Mouse (Mus musculus) hematopoietic stem cell, adult 5-6 weeks (primary cell): ENCODE measurements at regions not wholly inside any gene's neighbourhood (a gene's known extent, or its start where the extent isn't known, plus 50 kb on each side); places are given as distances from the start of the nearest gene placed in this dataset.

Source experiments
- ATAC-seq, 2 experiments: fragments of 125-278 bp in 1 of 2; replicated peaks in 1 of 2; 2 replicates each; pipeline ENCODE4 v1.8.0; 2016 to 2017; ENCODE audit warnings: inconsistent platforms in 2 of 2, mild to moderate bottlenecking in 2 of 2, moderate number of reproducible peaks in 2 of 2, low read depth in 1 of 2, moderate TSS enrichment in 1 of 2; ENCODE audit not compliant: low FRiP score in 2 of 2, poor library complexity in 2 of 2, severe bottlenecking in 2 of 2, insufficient read depth in 1 of 2, low TSS enrichment in 1 of 2

DNA sequence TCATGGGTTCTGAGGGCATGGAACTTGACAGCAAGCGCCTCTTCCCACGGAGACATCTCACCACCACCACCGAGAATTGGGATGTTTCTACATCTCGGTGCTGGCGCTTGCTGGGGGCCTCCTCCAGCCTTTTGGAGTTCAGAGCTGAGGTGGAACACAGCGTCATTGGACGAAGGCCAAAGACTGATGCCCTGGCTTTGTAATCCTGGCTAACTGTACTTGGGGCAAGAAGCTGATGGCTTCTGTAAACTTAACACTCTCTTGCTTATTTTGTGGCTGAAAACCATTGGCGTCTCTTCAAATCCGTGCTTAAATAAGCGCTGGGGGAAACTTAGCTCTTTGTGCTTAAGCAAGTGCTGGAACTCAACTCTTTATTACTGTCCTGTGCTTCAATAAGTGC is 57.8 kb upstream of the Smndc1 start:
- ATAC-seq = no peak

DNA sequence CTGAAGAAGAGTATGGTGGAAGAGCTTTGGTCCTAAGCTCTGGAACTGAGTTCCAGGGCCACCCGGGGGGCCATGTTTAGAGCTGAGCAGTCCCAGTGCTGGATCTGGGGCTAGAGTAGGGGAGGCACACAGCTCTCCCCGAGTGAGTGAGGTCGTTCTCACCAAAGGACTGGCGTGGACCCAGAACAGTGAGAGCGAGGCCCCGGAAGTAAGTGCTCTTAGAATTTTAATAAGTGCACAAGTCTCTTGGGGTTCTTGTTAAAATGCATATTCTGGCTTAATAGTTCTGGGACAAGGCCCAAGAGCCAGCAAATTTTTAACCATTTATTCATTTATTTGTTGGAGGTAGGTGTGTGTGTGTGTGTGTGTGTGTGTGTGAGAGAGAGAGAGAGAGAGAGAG is 57.4 kb upstream of the Smndc1 start:
- ATAC-seq = no peak

DNA sequence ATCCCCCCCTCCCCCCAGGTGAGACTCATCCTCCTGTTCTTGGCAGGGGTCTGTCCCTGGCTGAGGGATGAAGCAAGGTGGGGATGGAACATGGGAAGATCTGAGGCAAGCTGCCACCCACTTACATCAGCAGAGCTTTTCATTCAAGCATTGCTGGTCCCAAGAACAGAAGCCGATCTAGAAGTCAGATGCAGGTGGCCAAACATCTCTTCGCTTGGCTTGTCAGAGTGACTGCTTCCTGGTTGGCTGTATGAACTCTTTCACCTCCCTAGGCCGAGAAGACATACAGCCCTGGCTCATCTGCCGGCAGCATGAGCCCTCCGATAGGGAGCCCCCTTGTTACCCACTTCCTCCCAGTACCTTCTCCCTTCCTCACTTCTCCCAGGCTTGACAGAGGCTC is 55.8 kb upstream of the Smndc1 start:
- no peak for ATAC-seq

DNA sequence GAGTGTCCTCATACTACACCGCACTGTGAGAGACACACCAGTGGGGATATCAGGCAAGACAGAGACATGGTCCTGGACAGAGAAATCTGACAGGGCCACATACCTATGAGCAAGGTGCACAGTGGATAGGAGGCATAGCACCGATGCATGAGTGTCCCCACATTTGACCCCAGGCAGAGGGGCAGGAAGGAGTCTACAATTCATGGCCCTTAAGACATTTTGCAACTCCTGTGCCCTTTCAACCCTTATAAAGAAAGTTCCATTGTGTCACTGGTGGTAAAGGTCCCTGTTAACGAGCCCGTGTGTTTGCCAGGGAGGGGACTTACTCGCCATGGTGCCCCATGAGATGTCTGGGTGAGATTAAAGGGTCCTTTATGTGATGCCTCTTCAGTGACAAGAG is 54.3 kb upstream of the Smndc1 start:
- no peak for ATAC-seq

DNA sequence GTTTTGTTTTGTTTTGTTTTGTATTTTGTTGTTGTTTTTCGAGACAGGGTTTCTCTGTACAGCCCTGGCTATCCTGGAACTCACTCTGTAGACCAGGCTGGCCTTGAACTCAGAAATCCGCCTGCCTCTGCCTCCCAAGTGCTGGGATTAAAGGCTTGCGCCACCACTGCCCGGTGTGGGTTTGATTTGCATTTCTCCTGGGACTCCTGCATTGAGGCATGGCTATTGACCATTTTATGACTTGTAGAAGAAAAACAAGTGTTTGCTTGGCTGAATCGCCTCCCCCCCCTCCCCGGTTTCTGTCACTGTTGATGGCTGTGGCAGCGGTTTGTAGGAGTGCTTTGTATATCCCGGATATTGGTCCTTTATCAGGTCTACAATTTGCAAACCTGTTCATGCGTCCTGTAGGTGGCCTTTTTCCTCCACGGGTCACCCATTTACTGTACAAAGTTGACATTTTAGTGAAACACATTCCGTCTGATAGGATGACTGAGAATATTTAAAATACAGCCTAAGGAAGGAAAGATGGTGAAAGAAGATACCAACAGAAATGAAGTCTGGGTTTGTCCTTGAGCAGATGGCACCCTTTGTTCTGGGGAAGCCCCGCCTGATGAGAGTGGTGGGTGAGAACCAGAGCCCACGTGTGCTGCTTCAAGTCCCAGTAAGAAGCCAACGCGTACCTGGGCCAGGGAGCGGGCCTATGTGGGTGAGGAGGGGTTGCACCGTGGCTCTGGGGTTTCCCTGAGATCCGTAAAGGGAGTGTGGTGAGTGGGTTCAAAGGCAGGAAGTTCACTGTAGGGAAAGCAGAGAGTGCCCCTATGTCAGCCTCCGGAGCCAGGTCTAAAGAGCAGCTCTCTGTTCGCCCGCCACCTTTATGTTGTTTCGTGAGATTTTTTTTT is 52.6 kb upstream of the Smndc1 start:
- no peak for ATAC-seq

DNA sequence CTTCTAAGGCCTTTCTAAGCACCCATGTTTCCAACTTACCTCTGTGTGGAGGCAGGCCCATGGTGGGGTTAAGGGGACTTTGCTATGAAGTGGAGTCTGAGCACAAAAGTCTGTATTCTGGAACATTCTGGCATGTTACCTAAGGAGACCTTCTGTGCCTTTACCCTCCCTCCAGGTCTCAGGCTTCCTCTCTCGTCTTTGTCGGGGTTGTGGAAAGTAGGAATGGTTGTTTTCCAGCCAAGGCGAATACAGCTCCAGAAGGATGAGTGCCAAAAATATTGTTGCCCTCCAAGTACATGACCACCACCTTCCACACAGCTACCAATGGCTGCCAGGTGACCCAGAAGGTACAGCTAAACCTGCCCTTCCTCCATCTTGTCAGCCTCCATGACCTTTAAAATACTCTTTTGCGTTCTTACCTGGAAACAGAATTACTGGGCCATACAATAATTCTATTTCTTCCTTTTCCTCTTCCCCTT is 51.8 kb upstream of the Smndc1 start:
- no peak for ATAC-seq

DNA sequence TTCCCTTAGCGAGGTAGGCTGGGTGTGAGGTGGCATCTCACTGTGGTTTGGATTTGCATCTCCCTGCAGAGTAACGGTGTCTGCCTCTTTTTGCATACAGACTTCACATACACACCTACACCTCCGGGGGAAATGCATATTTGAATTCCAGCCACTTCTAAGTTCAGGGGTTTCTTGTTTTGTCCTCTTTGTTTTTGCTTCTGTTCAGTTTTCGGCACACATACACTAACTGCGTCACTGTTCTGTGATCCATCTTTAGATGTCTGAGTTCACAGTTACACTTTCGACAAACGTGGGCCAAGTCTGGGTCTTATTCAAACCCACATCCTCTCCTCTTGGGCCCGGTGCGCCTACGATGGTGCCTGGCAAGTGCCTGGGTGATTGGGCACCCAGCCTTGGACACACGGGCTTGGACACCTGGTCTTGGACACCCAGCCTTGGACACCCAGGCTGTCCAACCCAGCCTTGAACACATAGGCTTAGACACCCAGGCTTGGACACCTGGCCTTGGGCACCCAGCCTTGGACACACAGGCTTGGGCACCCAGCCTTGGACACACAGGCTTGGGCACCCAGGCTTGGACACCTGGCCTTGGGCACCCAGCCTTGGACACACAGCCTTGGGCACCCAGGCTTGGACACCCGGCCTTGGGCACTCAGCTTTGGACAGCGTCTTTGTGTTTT is 51.2 kb upstream of the Smndc1 start:
- ATAC-seq = 0 out of 4 replicates have a peak, but pooled peaks of 1 of the 2 experiments have one; percentile 7

DNA sequence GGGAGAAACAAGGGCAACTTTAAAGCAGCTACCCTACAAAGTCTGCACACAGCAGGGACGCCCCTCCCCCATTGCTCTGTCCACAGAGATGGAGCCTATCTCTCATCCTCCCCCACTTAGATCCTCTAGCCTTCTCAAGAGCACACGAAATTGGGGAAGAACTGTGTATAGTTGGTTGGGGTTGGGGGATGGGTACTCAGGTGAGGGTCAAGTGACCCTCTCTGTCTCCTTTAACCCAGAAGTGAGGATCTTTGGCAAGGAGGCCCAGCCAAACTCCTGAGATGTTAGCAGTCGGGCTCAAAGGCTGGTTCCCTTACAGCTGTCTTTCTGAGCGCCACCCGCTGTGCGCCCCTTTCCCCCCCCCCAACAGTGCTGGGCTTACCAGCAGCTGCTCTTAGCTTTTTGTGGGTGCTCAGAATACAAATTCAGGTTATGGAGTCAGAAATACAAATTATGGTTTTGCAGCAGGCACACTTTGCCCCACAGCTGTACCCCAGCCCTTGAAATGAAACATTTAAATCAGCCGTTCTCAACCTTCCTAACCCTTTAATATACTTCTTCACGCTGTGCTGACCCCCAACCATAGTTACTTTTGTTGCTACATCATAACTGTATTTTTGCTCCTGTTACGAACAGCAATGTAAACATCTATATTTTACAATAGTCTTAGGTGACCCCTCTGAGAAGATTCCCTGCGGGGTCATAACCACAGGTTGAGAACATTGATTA is 50.1 kb upstream of the Smndc1 start:
- ATAC-seq = 0 out of 4 replicates have a peak, but pooled peaks of 1 of the 2 experiments have one; percentile 12
